In genomic region chr1:174598226-174598625, GRCm38 (mm10) we compare ENCODE assay signal across 23 mouse cellular contexts.
DNase-seq lines count a peak whose midpoint lies in the region; ATAC-seq and TF ChIP-seq lines count a peak whose summit lies in the region.
"Had no signal": no experiment of that assay in that cellular context is flagged by ENCODE, and none has a peak within 500 bp of the region (broad histone marks: within the 10 kb centered on the region; RNA-seq: fewer than 3 reads in every experiment).

No protein-coding gene starts in this region.

- H3K9ac ChIP-seq in heart, embryonic 12.5 days: no peak overlapping the region
- no peak overlapping the region for H3K9ac ChIP-seq in liver, embryonic 12.5 days
- H3K9ac ChIP-seq in liver, postnatal 0 days (replicated peaks): no peak overlapping the region
- H3K9ac ChIP-seq: forebrain, embryonic 13.5 days; hindbrain, embryonic 13.5 days; intestine, embryonic 15.5 days had no signal

- H3K4me2 ChIP-seq in heart, embryonic 12.5 days: peak overlapping the region; percentile 23; the same call in 1 of the 2 replicates
- no peak overlapping the region for H3K4me2 ChIP-seq in liver, embryonic 12.5 days
- H3K4me2 ChIP-seq in liver, postnatal 0 days (ENCODE audit: low read depth, low read length): no peak overlapping the region
- H3K4me2 ChIP-seq: forebrain, embryonic 13.5 days; hindbrain, embryonic 13.5 days; intestine, embryonic 15.5 days had no signal

- H3K27me3 ChIP-seq in heart, embryonic 12.5 days (replicated peaks): no peaks in the 10 kb centered on the region
- no peaks in the 10 kb centered on the region for H3K27me3 ChIP-seq in liver, embryonic 12.5 days (replicated peaks)
- no peaks in the 10 kb centered on the region for H3K27me3 ChIP-seq in liver, postnatal 0 days (ENCODE audit: insufficient read depth, low read length)
- H3K27me3 ChIP-seq: forebrain, embryonic 13.5 days; hindbrain, embryonic 13.5 days; intestine, embryonic 15.5 days had no signal

- H3K36me3 ChIP-seq in heart, embryonic 12.5 days: no peaks in the 10 kb centered on the region
- no peaks in the 10 kb centered on the region for H3K36me3 ChIP-seq in liver, embryonic 12.5 days
- H3K36me3 ChIP-seq in liver, postnatal 0 days (replicated peaks; ENCODE audit: insufficient read depth, low read length): no peaks in the 10 kb centered on the region
- H3K36me3 ChIP-seq: heart, embryonic 10.5 days; intestine, embryonic 15.5 days had no signal

- DNase-seq in heart, adult 11 months: no peak
- peak; percentile 6 to 34 for DNase-seq in layer of hippocampus, adult 18-20 months (ENCODE audit: low spot score in 2 of 2)
- DNase-seq in layer of hippocampus, adult 9-10 months (ENCODE audit: low spot score): no peak
- no peak for DNase-seq in liver, postnatal 0 days
- DNase-seq in telencephalon, adult 2 months (ENCODE audit: low read depth, low spot score): peak; percentile 50
- no peak for DNase-seq in adrenal gland, postnatal 14 days
- DNase-seq: adrenal gland, adult 2 months; adrenal gland, postnatal 25 days; cerebellum, adult 18-20 months; cerebellum, adult 9-10 months; cerebellum, postnatal 14 days; gastrocnemius, postnatal 25 days had no signal

- 44% methylated on average over 6 of the region's 6 CpGs for WGBS in heart, embryonic 12.5 days
- 50% methylated on average over 6 of the region's 6 CpGs for WGBS in liver, embryonic 12.5 days (ENCODE audit: insufficient replicate concordance)
- 63% methylated on average over 6 of the region's 6 CpGs for WGBS in liver, postnatal 0 days (ENCODE audit: insufficient replicate concordance)

- H3K4me3 ChIP-seq in heart, embryonic 12.5 days: no peak overlapping the region
- no peak overlapping the region for H3K4me3 ChIP-seq in liver, embryonic 12.5 days
- H3K4me3 ChIP-seq in liver, postnatal 0 days (ENCODE audit: low read depth, low read length): no peak overlapping the region
- H3K4me3 ChIP-seq: forebrain, embryonic 10.5 days; forebrain, embryonic 13.5 days; heart, embryonic 10.5 days; hindbrain, embryonic 10.5 days; hindbrain, embryonic 13.5 days; intestine, embryonic 15.5 days had no signal

- no peak for TF ChIP-seq EP300 in liver, postnatal 0 days (IDR thresholded peaks at IDR 0.05; ENCODE audit: low read depth)

- H3K27ac ChIP-seq in heart, embryonic 12.5 days (ENCODE audit: poor library complexity, severe bottlenecking): no peak overlapping the region
- no peak overlapping the region for H3K27ac ChIP-seq in liver, embryonic 12.5 days
- H3K27ac ChIP-seq in liver, postnatal 0 days (ENCODE audit: low read depth): no peak overlapping the region
- H3K27ac ChIP-seq: forebrain, embryonic 10.5 days; forebrain, embryonic 13.5 days; heart, embryonic 10.5 days; hindbrain, embryonic 10.5 days; hindbrain, embryonic 13.5 days; intestine, embryonic 15.5 days had no signal

- H3K9me3 ChIP-seq in heart, embryonic 12.5 days (replicated peaks): no peaks in the 10 kb centered on the region
- H3K9me3 ChIP-seq in liver, embryonic 12.5 days (replicated peaks): no peaks in the 10 kb centered on the region
- no peaks in the 10 kb centered on the region for H3K9me3 ChIP-seq in liver, postnatal 0 days (ENCODE audit: low read length)
- H3K9me3 ChIP-seq: forebrain, embryonic 10.5 days; forebrain, embryonic 13.5 days; heart, embryonic 10.5 days; hindbrain, embryonic 10.5 days; hindbrain, embryonic 13.5 days; intestine, embryonic 15.5 days had no signal

- peaks cover 7% of the 10 kb centered on the region for H3K4me1 ChIP-seq in heart, embryonic 12.5 days (replicated peaks)
- H3K4me1 ChIP-seq in liver, embryonic 12.5 days: peaks cover 37% of the 10 kb centered on the region
- 0 out of 2 replicates have a peak, but pooled peaks cover 6% of the 10 kb centered on the region for H3K4me1 ChIP-seq in liver, postnatal 0 days (ENCODE audit: insufficient read depth)
- H3K4me1 ChIP-seq: forebrain, embryonic 10.5 days; forebrain, embryonic 13.5 days; hindbrain, embryonic 10.5 days; intestine, embryonic 15.5 days had no signal

- TF ChIP-seq CTCF in liver, postnatal 0 days (IDR thresholded peaks at IDR 0.05; ENCODE audit: low read depth): no peak

- ATAC-seq in heart, embryonic 12.5 days (ENCODE audit: insufficient number of reproducible peaks, low FRiP score): no peak
- ATAC-seq in liver, embryonic 12.5 days: 0 out of 2 replicates have a peak, but pooled peaks have one; percentile 16
- no peak for ATAC-seq in liver, postnatal 0 days
- ATAC-seq: CD4-positive, CD25-positive, alpha-beta regulatory T cell, adult 4 months; forebrain, embryonic 13.5 days; forebrain, embryonic 16.5 days; hindbrain, embryonic 16.5 days; intestine, embryonic 15.5 days had no signal

Comparison
In these comparisons a context has a peak if more than half of its experiments do, and no peak if none do; other contexts are left out.
1. DNase-seq: peak in layer of hippocampus, adult 18-20 months (2 of 2) and telencephalon, adult 2 months (single experiment); none in heart, adult 11 months (single experiment), layer of hippocampus, adult 9-10 months (single experiment), liver, postnatal 0 days (single experiment) and adrenal gland, postnatal 14 days (single experiment).